Mouse (Mus musculus): ENCODE results near the gene Trim2. TPM values are rescaled to one million over a fixed set of nuclear protein-coding genes. Genes with fewer than 3 reads are reported as not detected.
A peak's percentile ranks its signal among the peaks of the same experiment; 100 is the strongest.

Gene Trim2
- polyA plus RNA-seq, 1 experiment from 2014 or later = 121 TPM

GRCm38 (mm10) chr3:84227628-84228027, 79.0 kb downstream of the Trim2 start:
- WGBS = 37% methylated on average over 8 of the region's 8 CpGs
- no peak overlapping the region for H3K9ac ChIP-seq
- H3K9me3 ChIP-seq (replicated peaks) = no peaks in the 10 kb centered on the region

GRCm38 (mm10) chr3:84224982-84225381, 81.7 kb downstream of the Trim2 start:
- WGBS = 11% methylated on average over 2 of the region's 2 CpGs
- no peak for ATAC-seq (ENCODE audit: low FRiP score)
- H3K36me3 ChIP-seq = no peaks in the 10 kb centered on the region
- H3K9ac ChIP-seq = no peak overlapping the region
- peaks cover 17% of the 10 kb centered on the region for H3K4me1 ChIP-seq
- no peak overlapping the region for H3K4me2 ChIP-seq (replicated peaks)
- H3K27me3 ChIP-seq = no peaks in the 10 kb centered on the region
- H3K4me3 ChIP-seq = no peak overlapping the region
- no peaks in the 10 kb centered on the region for H3K9me3 ChIP-seq (replicated peaks)
- no peak overlapping the region for H3K27ac ChIP-seq

More at GRCm38 (mm10) chr3:84227628-84228027, 79.0 kb downstream of the Trim2 start:
- Histone ChIP-seq H3K27me3 (no peaks in the 10 kb centered on the region), H3K27ac (no peak overlapping the region), H3K4me3 (no peak overlapping the region), H3K4me2 (replicated peaks) (0 out of 2 replicates have a peak overlapping the region, but pooled peaks have one; percentile 75), H3K36me3 (no peaks in the 10 kb centered on the region), H3K4me1 (peaks cover 20% of the 10 kb centered on the region)
- no peak for ATAC-seq (ENCODE audit: low FRiP score)

GRCm38 (mm10) chr3:84220748-84221147, 85.9 kb downstream of the Trim2 start:
- peak; percentile 81 for ATAC-seq (ENCODE audit: low FRiP score)
- WGBS = 0% methylated on average over 11 of the region's 11 CpGs
- Histone ChIP-seq H3K27ac (peak overlapping the region; percentile 94), H3K4me1 (peaks cover 42% of the 10 kb centered on the region), H3K36me3 (no peaks in the 10 kb centered on the region), H3K9ac (peak overlapping the region; percentile 75), H3K27me3 (no peaks in the 10 kb centered on the region), H3K4me3 (peak overlapping the region; percentile 55), H3K9me3 (replicated peaks) (no peaks in the 10 kb centered on the region), H3K4me2 (replicated peaks) (peak overlapping the region; percentile 69)

- Histone ChIP-seq H3K4me2 (replicated peaks) (peak overlapping the region; percentile 69), H3K36me3 (no peaks in the 10 kb centered on the region), H3K9me3 (replicated peaks) (no peaks in the 10 kb centered on the region), H3K27ac (peak overlapping the region; percentile 94), H3K27me3 (no peaks in the 10 kb centered on the region), H3K9ac (peak overlapping the region; percentile 75), H3K4me3 (peak overlapping the region; percentile 55), H3K4me1 (peaks cover 46% of the 10 kb centered on the region)
- WGBS = 0% methylated on average over 9 of the region's 9 CpGs
- ATAC-seq (ENCODE audit: low FRiP score) = peak; percentile 60
These were observed 86.4 kb downstream of the Trim2 start for GRCm38 (mm10) chr3:84220326-84220725.

- Histone ChIP-seq H3K27ac (peak overlapping the region; percentile 94), H3K9me3 (replicated peaks) (no peaks in the 10 kb centered on the region), H3K4me1 (peaks cover 51% of the 10 kb centered on the region), H3K4me3 (peak overlapping the region; percentile 55), H3K4me2 (replicated peaks) (peak overlapping the region; percentile 69), H3K27me3 (no peaks in the 10 kb centered on the region), H3K36me3 (no peaks in the 10 kb centered on the region), H3K9ac (peak overlapping the region; percentile 75)
- 3% methylated on average over 9 of the region's 9 CpGs for WGBS
- peak; percentile 80 for ATAC-seq (ENCODE audit: low FRiP score)
These were observed 86.9 kb downstream of the Trim2 start for GRCm38 (mm10) chr3:84219720-84220273.

GRCm38 (mm10) chr3:84219166-84219710, 87.4 kb downstream of the Trim2 start:
- peaks cover 56% of the 10 kb centered on the region for H3K4me1 ChIP-seq
- no peak for ATAC-seq (ENCODE audit: low FRiP score)
- whole genome bisulfite sequencing = 16% methylated on average over 2 of the region's 2 CpGs

GRCm38 (mm10) chr3:84218498-84218897, 88.2 kb downstream of the Trim2 start:
- no peak for ATAC-seq (ENCODE audit: low FRiP score)
- Histone ChIP-seq H3K9ac (peak overlapping the region; percentile 44; the same call in 1 of the 2 replicates), H3K27me3 (no peaks in the 10 kb centered on the region), H3K9me3 (replicated peaks) (no peaks in the 10 kb centered on the region), H3K27ac (no peak overlapping the region), H3K4me1 (peaks cover 57% of the 10 kb centered on the region), H3K36me3 (no peaks in the 10 kb centered on the region), H3K4me2 (replicated peaks) (peak overlapping the region; percentile 69), H3K4me3 (peak overlapping the region; percentile 55)
- WGBS = 42% methylated on average over 2 of the region's 2 CpGs

More at GRCm38 (mm10) chr3:84219166-84219710, 87.4 kb downstream of the Trim2 start:
- H3K27ac ChIP-seq = peak overlapping the region; percentile 94
- H3K9ac ChIP-seq = peak overlapping the region; percentile 75
- no peaks in the 10 kb centered on the region for H3K36me3 ChIP-seq
- peak overlapping the region; percentile 69 for H3K4me2 ChIP-seq (replicated peaks)
- H3K4me3 ChIP-seq = peak overlapping the region; percentile 55
- H3K9me3 ChIP-seq (replicated peaks) = no peaks in the 10 kb centered on the region
- no peaks in the 10 kb centered on the region for H3K27me3 ChIP-seq

GRCm38 (mm10) chr3:84217961-84218351, 88.7 kb downstream of the Trim2 start:
- no peak for ATAC-seq (ENCODE audit: low FRiP score)
- H3K9ac ChIP-seq = peak overlapping the region; percentile 44; the same call in 1 of the 2 replicates
- peak overlapping the region; percentile 24; the same call in 1 of the 2 replicates for H3K27ac ChIP-seq
- H3K36me3 ChIP-seq = no peaks in the 10 kb centered on the region
- no peaks in the 10 kb centered on the region for H3K9me3 ChIP-seq (replicated peaks)
- 24% methylated on average over 4 of the region's 4 CpGs for WGBS
- H3K4me1 ChIP-seq = peaks cover 57% of the 10 kb centered on the region
- no peaks in the 10 kb centered on the region for H3K27me3 ChIP-seq
- H3K4me2 ChIP-seq (replicated peaks) = peak overlapping the region; percentile 69
- peak overlapping the region; percentile 55 for H3K4me3 ChIP-seq

- H3K4me3 ChIP-seq = peak overlapping the region; percentile 55
- no peak for ATAC-seq (ENCODE audit: low FRiP score)
These were observed 89.3 kb downstream of the Trim2 start for GRCm38 (mm10) chr3:84217118-84217960.

GRCm38 (mm10) chr3:84215743-84216360, 90.8 kb downstream of the Trim2 start:
- no peaks in the 10 kb centered on the region for H3K9me3 ChIP-seq (replicated peaks)
- peak overlapping the region; percentile 32 for H3K4me2 ChIP-seq (replicated peaks)
- 0 out of 2 replicates have a peak, but pooled peaks cover 4% of the 10 kb centered on the region for H3K36me3 ChIP-seq
- H3K4me1 ChIP-seq = peaks cover 61% of the 10 kb centered on the region
- no peak for ATAC-seq (ENCODE audit: low FRiP score)
- no peak overlapping the region for H3K9ac ChIP-seq
- 79% methylated on average over 15 of the region's 15 CpGs for WGBS
- no peaks in the 10 kb centered on the region for H3K27me3 ChIP-seq
- no peak overlapping the region for H3K4me3 ChIP-seq
- H3K27ac ChIP-seq = peak overlapping the region; percentile 30; the same call in 1 of the 2 replicates

More at GRCm38 (mm10) chr3:84217118-84217960, 89.3 kb downstream of the Trim2 start:
- Histone ChIP-seq H3K9ac (peak overlapping the region; percentile 44; the same call in 1 of the 2 replicates), H3K4me1 (peaks cover 62% of the 10 kb centered on the region), H3K9me3 (replicated peaks) (no peaks in the 10 kb centered on the region), H3K27me3 (no peaks in the 10 kb centered on the region), H3K4me2 (replicated peaks) (peak overlapping the region; percentile 69), H3K36me3 (0 out of 2 replicates have a peak, but pooled peaks cover 4% of the 10 kb centered on the region), H3K27ac (peak overlapping the region; percentile 24)
- 49% methylated on average over 12 of the region's 12 CpGs for WGBS

- 52% methylated on average over 9 of the region's 9 CpGs for WGBS
- Histone ChIP-seq H3K27me3 (no peaks in the 10 kb centered on the region), H3K36me3 (0 out of 2 replicates have a peak, but pooled peaks cover 4% of the 10 kb centered on the region), H3K4me1 (peaks cover 66% of the 10 kb centered on the region), H3K27ac (0 out of 2 replicates have a peak overlapping the region, but pooled peaks have one; percentile 30), H3K4me2 (replicated peaks) (peak overlapping the region; percentile 32), H3K9ac (no peak overlapping the region), H3K4me3 (no peak overlapping the region), H3K9me3 (replicated peaks) (no peaks in the 10 kb centered on the region)
- ATAC-seq (ENCODE audit: low FRiP score) = peak; percentile 12; the same call in 1 of the 2 replicates
These were observed 91.4 kb downstream of the Trim2 start for GRCm38 (mm10) chr3:84215253-84215652.
